Mouse (Mus musculus) hindbrain, embryonic 10.5 days (tissue): ENCODE data around the gene Hoxa13. TPM values are rescaled to one million over a fixed set of nuclear protein-coding genes. Genes with fewer than 3 reads are reported as not detected.

Experiments used
- DNase-seq: peaks from one replicate; pipeline ENCODE4 v3.0.0-alpha.2; 2017; ENCODE audit warnings: low spot score
- H3K27ac ChIP-seq: fragments of 300-500 bp; sonication (generic); 2 replicates; pipeline ENCODE4 v1.5.1; 2016; ENCODE audit warnings: mild to moderate bottlenecking, moderate library complexity
- H3K27me3 ChIP-seq: fragments of 300-500 bp; sonication (generic); 2 replicates; pipeline ENCODE4 v1.6.1; 2016; ENCODE audit warnings: mild to moderate bottlenecking; ENCODE audit not compliant: poor library complexity, insufficient read depth, severe bottlenecking
- H3K36me3 ChIP-seq: fragments of 300-500 bp; sonication (generic); 2 replicates; pipeline ENCODE4 v1.6.1; 2016; ENCODE audit warnings: mild to moderate bottlenecking, moderate library complexity
- H3K4me1 ChIP-seq: fragments of 300-500 bp; sonication (generic); replicated peaks from 2 replicates; pipeline ENCODE4 v1.6.1; 2016; ENCODE audit warnings: mild to moderate bottlenecking
- H3K4me3 ChIP-seq: fragments of 300-500 bp; sonication (generic); 2 replicates; pipeline ENCODE4 v1.5.1; 2016; ENCODE audit warnings: mild to moderate bottlenecking, moderate library complexity
- H3K9me3 ChIP-seq: fragments of 300-500 bp; sonication (generic); 2 replicates; pipeline ENCODE4 v1.6.1; 2016; ENCODE audit warnings: mild to moderate bottlenecking, moderate library complexity
- WGBS: fragments of 180-500 bp; shearing (Covaris S2); methylation state at CpG from one replicate; pipeline ENCODE4 v1.1.7; 2016; 5-methylcytosine and 5-hydroxymethylcytosine counted together
- polyA plus RNA-seq: library from polyadenylated mRNA; unstranded; fragments of >200 nt; fragmentation: Nextera tagmentation; extraction: Ambion mirVana; gene quantifications from 2 replicates; pipeline ENCODE4 v1.2.1, GENCODE M21; 2016

Hoxa13 gene
- polyA plus RNA-seq, 1 experiment from 2014 or later = not detected

DNA sequence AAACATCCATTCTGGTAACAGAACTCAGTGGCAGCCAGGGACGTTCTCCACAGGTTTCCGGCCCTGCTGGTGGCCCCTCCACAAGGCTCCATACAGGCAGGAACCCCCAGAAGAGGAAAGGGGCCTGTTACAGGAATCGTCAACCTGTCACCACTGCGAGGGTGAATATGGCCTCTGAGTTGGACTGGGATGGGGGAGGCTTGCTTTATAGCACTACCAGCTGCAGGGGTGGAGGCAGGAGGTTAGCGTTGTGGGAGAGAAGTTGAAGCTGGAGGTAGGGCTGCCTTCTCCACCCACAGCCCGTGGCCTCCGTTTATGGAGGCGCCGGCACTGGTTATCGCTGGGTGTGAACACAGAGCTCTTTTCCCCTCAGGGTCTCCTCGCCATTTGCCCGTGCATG is 20.4 kb upstream of the Hoxa13 start:
- DNase-seq = no peak
- Histone ChIP-seq H3K36me3 (no peaks in the 10 kb centered on the region), H3K4me1 (no peaks in the 10 kb centered on the region), H3K9me3 (no peaks in the 10 kb centered on the region), H3K27me3 (peaks cover 83% of the 10 kb centered on the region), H3K27ac (no peak overlapping the region), H3K4me3 (no peak overlapping the region)
- 69% methylated on average over 12 of the region's 12 CpGs for WGBS

DNA sequence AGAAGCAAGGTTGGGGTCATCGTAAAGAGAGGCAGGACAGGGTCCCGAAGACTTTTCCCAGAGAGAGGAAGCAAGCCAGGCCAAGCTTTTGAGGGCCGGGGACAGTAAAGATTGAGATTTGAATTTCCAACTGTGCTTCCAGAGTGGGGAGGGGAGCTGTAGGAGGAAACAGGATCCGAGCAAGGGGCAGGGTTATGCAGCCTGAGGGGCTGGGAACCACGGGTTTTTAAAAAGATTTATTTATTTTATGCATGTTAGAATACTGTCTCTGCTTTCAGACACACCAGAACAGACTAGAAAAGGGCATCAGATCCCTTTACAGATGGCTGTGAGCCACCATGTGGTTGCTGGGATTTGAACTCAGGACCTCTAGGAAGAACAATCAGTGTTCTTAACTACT is 16.2 kb upstream of the Hoxa13 start:
- peaks cover 93% of the 10 kb centered on the region for H3K27me3 ChIP-seq
- H3K36me3 ChIP-seq = no peaks in the 10 kb centered on the region
- no peak overlapping the region for H3K27ac ChIP-seq
- no peak overlapping the region for H3K4me3 ChIP-seq
- DNase-seq = no peak
- 5% methylated on average over 5 of the region's 5 CpGs for WGBS
- H3K9me3 ChIP-seq = no peaks in the 10 kb centered on the region
- no peaks in the 10 kb centered on the region for H3K4me1 ChIP-seq

DNA sequence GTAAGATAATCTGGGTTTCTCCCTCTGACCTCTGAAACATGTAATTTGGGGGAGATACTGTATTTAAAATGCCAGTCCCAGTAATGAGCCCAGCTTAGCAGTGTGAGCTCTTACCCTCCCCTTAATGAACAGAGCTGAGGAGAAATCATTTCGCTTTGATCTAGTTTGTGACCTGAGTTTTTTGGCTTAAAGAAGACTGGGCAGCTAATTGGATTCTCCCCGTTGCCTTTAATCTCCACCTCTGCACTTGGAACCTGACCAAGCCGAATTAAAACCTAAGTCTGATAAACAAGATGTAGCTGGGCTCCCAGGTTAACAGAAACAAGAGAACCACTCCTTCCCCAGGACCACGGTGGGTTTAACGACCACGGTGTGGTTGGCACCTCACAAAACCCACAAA is 15.7 kb upstream of the Hoxa13 start:
- Histone ChIP-seq H3K4me1 (no peaks in the 10 kb centered on the region), H3K27ac (no peak overlapping the region), H3K9me3 (no peaks in the 10 kb centered on the region), H3K27me3 (peaks cover 94% of the 10 kb centered on the region), H3K4me3 (no peak overlapping the region), H3K36me3 (no peaks in the 10 kb centered on the region)
- DNase-seq = no peak
- 2% methylated on average over 6 of the region's 6 CpGs for WGBS

DNA sequence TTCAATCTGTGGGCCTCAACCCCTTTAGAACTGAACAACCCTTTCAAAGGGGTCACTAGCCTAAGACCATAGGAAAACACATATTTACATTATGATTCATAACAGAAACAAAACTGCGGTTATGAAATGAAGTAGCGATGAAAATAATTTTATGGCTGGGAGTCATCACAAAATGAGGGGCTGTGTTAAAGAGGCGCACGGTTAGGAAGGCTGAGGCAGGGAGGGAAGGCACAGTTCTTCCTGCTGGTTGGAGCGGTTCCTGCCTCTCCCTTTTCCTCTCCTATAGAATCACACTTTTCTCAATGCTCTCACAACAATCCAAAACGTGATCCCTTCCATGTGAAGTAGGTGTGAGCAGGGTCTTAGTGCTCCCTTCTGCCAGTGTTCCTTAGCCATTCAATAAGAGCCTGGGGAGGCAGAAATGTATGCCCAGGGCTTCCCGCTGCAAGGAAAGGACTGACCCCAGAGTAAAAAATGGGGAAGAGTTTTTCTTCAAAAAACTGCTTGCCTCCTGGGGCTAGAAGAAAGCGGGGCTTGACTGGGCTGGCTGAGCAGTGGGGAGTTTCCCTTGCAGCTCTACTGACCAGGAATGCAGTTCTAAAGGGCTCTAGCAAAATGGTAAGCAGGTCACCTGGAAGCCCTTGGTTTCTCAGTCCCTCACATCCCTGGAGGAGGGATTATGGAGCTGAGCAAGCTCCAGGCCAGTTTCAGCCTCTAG is 15.0 kb upstream of the Hoxa13 start:
- DNase-seq = peak; percentile 23
- H3K27me3 ChIP-seq = peaks cover 94% of the 10 kb centered on the region
- WGBS = 8% methylated on average over 8 of the region's 8 CpGs
- no peak overlapping the region for H3K27ac ChIP-seq
- no peaks in the 10 kb centered on the region for H3K4me1 ChIP-seq
- H3K9me3 ChIP-seq = no peaks in the 10 kb centered on the region
- H3K4me3 ChIP-seq = no peak overlapping the region
- no peaks in the 10 kb centered on the region for H3K36me3 ChIP-seq

DNA sequence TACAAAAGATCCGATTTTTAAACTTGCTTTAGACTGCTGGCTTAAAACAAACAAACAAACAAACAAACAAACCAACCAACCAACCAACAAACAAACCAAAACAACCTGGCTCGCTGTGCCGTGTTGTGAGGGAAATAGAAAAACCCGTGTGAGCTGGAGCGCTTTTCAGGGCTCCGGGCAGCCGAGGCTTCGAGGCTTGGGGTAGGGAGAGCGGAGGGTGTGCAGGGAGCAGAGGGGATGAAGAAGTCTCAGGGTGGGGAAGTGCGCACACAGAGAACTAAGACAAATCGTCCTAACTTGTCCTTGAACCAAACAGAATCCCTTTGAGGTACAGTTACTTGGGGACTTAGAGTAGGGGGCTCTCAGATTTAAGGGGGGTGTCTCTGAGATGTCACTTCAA is 13.9 kb upstream of the Hoxa13 start:
- Histone ChIP-seq H3K4me3 (no peak overlapping the region), H3K27me3 (peaks cover 95% of the 10 kb centered on the region), H3K4me1 (no peaks in the 10 kb centered on the region), H3K27ac (no peak overlapping the region), H3K36me3 (no peaks in the 10 kb centered on the region), H3K9me3 (no peaks in the 10 kb centered on the region)
- peak; percentile 23 for DNase-seq
- WGBS = 2% methylated on average over 11 of the region's 11 CpGs

DNA sequence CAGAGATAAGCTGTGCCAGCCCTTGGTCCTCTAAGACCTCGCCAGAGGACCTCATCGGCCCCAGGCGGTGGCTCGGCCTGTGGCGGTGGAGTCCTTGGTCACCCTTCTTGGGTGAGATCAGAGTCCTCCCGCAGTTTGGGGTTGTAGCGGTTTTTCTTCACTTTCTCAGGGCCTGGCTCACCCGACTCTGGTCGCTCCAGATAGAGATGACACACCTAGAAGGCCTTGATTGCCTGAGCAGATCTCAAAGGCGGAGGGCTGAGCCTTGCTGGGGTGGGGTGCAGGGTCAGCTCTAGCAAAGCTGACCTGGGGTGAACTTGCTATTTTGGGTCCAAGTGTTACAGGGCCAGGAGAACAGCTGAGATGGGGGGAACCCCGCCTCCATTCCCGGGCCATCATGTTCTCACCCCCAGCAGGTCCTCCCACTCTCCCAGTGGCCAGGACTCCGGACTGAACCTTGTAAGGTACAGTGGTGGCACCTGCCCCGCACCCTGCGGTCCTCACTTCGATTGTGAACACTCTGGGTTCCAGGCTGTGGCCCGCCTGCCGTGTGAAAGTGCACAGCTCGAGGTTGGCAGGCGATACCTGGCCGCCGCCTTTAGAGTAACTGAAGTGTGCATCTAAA is 13.1 kb upstream of the Hoxa13 start:
- Histone ChIP-seq H3K27me3 (peaks cover 98% of the 10 kb centered on the region), H3K9me3 (no peaks in the 10 kb centered on the region), H3K4me1 (no peaks in the 10 kb centered on the region), H3K4me3 (no peak overlapping the region), H3K36me3 (no peaks in the 10 kb centered on the region), H3K27ac (no peak overlapping the region)
- DNase-seq = peak; percentile 52
- WGBS = 2% methylated on average over 22 of the region's 22 CpGs

DNA sequence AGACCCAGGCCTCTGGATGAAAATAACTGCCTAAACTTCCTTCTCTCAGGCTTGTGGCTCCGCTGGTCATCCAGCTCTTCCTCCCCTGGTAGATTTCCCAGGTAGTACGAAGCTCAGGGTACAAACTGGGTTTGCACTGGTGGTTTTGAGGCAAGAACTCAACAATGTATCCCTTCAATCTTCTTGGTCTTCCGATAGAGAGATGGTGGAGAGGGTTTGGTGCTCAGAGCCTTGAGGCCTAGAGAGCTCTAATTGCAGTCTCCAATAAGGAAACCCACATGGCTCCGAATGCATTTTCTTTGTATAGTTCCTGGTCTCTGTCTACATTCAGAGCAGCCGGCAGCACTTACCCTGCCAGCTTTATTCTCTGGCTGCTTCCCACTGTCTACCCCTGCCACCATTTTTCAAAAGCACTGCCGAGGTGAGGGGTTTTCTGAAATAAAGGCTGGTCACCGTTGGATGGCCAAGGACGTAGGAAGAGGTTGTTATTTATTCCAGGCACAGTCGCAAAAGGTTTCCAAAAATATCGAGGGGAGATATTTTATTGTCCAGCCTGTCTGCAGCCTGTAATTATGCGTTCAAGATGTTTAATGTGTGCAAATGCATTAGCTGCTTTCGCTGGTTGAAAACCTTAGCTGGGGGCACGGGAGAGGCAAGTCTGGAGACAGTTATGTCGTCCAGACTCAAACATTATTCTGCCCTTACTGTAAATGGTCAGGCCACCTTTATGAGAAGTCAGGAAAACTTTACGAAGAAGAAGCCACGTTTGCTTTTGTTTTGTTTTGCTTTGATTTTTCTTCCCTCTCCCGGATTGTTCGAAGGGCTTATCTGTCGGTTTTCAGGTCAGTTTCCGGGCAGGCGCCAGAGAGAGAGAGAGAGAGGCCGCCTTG is 12.3 kb upstream of the Hoxa13 start:
- peak; percentile 28 for DNase-seq
- no peak overlapping the region for H3K4me3 ChIP-seq
- 1% methylated on average over 22 of the region's 22 CpGs for WGBS
- peaks cover 99% of the 10 kb centered on the region for H3K27me3 ChIP-seq
- H3K9me3 ChIP-seq = no peaks in the 10 kb centered on the region
- no peak overlapping the region for H3K27ac ChIP-seq
- H3K36me3 ChIP-seq = no peaks in the 10 kb centered on the region
- H3K4me1 ChIP-seq = no peaks in the 10 kb centered on the region

DNA sequence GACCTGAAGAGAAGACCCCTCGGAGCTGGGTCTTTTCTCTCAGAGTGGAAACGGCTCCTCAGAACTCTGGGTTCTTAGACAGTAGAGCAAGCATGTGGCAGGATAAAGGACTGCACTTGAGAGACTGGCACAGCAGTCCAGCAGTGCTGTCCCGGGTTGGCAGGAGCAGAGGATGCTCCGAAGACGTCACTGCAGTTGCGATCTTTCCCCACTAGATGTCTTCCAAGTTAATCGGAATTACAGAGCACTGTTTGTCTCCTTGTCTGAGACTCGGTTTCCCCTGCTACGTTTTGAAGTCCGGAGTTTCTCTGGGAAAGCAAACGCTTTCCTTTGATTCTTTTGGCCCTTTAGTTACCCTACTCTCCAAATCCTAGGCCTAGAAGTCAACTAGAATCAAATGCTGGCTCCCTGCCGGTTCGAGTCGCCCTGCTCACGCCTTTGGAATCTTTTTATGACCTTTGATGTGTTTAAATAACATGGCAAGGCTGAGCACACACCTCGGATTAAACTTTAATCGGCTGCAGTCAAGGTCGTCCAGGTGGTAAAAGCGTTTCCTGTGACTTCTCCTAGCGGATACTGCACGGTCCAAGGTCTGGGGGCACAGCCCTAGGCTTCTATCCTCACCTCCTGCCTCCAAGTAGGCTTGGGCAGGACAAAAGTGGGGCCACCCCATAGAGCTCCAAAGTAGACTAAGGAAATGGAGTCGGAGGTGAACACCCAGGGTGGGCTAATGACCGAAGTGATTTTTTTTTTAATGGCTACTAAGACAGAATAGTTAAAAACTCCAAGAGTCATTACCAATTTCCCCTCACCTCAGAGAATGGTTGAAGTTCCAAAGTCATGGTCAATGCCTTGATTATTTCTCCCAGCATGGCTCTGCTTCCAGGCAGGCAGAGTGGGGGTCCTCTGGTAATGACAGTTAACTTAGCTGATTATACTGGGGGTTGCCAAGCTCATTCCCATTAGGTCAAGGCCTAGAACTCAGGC is 10.1 kb upstream of the Hoxa13 start:
- Histone ChIP-seq H3K27ac (no peak overlapping the region), H3K9me3 (no peaks in the 10 kb centered on the region), H3K27me3 (peaks cover 99% of the 10 kb centered on the region), H3K4me1 (no peaks in the 10 kb centered on the region), H3K4me3 (no peak overlapping the region), H3K36me3 (no peaks in the 10 kb centered on the region)
- WGBS = 6% methylated on average over 23 of the region's 23 CpGs
- DNase-seq = peak; percentile 62

DNA sequence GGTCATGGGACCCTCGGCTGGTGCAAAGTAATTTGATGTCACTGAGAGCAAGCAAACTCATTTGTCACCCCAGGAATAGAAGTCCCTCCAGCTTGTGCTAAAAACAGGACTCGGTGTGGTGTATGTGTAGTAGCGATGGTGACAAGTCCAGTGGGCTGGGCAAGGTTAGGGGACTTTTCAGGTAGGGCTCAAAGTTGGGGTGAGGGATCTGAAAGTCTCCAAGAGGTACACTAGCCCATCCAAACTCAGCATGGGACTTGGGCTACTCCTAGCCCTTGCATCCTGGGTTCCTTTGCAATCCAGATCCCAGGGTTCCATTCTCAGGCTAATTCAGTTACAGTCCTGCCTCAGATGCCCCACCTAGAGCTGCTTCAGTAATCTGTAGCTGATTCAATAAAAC is 8.1 kb upstream of the Hoxa13 start:
- Histone ChIP-seq H3K27ac (no peak overlapping the region), H3K27me3 (peaks cover 99% of the 10 kb centered on the region), H3K9me3 (no peaks in the 10 kb centered on the region), H3K36me3 (no peaks in the 10 kb centered on the region), H3K4me1 (no peaks in the 10 kb centered on the region), H3K4me3 (no peak overlapping the region)
- 2% methylated on average over 3 of the region's 3 CpGs for whole genome bisulfite sequencing
- DNase-seq = peak; percentile 24

DNA sequence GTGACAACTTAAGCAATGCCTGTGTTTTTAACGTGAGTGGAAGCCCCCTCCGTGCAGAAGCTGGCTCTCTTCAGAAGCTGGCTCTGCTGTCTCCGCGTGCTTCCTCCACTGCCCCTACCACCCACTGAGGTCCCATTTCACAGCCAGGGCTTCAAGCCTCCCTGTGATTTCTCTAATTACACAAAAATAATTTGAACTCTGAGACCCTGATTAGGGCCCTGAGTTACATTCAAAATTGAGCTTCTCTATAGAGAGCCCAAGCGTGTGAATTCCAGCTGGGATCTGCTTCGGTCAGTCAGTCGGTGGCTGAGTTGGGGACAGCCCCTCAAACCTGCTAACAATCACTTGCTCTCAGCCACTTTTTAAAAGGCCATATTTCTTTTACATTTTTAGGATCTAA is 7.7 kb upstream of the Hoxa13 start:
- Histone ChIP-seq H3K4me3 (no peak overlapping the region), H3K27me3 (peaks cover 99% of the 10 kb centered on the region), H3K9me3 (no peaks in the 10 kb centered on the region), H3K27ac (no peak overlapping the region), H3K4me1 (no peaks in the 10 kb centered on the region), H3K36me3 (no peaks in the 10 kb centered on the region)
- 1% methylated on average over 7 of the region's 7 CpGs for WGBS
- no peak for DNase-seq

DNA sequence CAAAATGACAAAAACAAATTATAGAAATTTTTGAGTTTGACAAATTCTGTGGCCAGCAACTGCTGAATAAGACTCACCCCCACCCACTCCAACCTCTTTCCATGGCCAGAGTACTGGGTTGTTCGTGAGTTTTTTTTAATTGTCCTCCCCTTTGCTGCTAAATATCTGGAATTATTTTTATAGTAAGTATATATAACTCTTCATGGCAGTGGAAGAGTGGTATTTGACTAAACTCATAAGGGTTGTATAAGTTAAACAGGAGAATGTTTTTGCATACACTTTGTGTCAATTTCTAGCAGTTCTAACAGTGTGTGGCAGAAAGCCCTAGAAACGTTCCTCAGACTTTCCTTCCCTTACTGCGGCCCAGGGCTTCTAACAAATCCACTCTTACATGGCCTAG is 7.0 kb upstream of the Hoxa13 start:
- H3K4me3 ChIP-seq = no peak overlapping the region

DNA sequence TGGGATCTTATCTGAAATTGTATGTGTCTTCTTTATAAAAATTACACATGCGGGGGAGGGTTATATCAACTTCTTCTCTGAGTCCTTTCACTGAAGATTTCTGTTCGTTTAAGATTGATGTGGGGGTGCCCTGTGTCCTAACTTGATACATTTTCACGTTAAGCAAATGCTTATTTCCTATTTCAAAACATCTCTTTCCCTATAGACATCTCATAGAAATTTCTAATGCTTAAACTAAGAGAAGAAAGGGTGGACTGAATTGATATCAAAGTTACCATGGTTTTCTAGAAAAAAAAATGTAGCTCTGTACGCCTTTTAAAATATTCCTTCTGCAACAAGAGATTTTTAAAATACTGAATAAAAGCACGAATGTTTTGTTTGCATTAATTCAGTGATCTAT is 6.5 kb upstream of the Hoxa13 start:
- H3K36me3 ChIP-seq = no peaks in the 10 kb centered on the region
- WGBS = 18% methylated on average over 5 of the region's 5 CpGs
- H3K4me3 ChIP-seq = no peak overlapping the region
- no peaks in the 10 kb centered on the region for H3K4me1 ChIP-seq
- no peak for DNase-seq
- H3K27me3 ChIP-seq = peaks cover 99% of the 10 kb centered on the region
- H3K27ac ChIP-seq = no peak overlapping the region
- H3K9me3 ChIP-seq = no peaks in the 10 kb centered on the region

More for the DNA sequence above, 7.0 kb upstream of the Hoxa13 start:
- Histone ChIP-seq H3K4me1 (no peaks in the 10 kb centered on the region), H3K36me3 (no peaks in the 10 kb centered on the region), H3K27ac (no peak overlapping the region), H3K9me3 (no peaks in the 10 kb centered on the region), H3K27me3 (peaks cover 99% of the 10 kb centered on the region)
- 8% methylated on average over 3 of the region's 3 CpGs for WGBS
- DNase-seq = no peak
